Mouse (Mus musculus): ENCODE measurements around the gene Myo19.
"Not testable (repeated sequence)": the region's sequence is repeated elsewhere in the genome, so short reads cannot be mapped to it uniquely, and the experiment has no call there.

Gene Myo19

GRCm38 (mm10) chr11:84879772-84880464 is at the start of gene Myo19, which contains the start of gene Pigw:
Myo19 (plus strand) TSS chr11:84880148.
Pigw (minus strand) TSS chr11:84880285.
- DNase-seq, result peak; percentile 83 to 93

GRCm38 (mm10) chr11:84839330-84839729 is 40.6 kb upstream of the Myo19 start:
- no peak for DNase-seq

GRCm38 (mm10) chr11:84846741-84847474 is 33.0 kb upstream of the Myo19 start:
- no peak for DNase-seq

GRCm38 (mm10) chr11:84847475-84848090 is 32.4 kb upstream of the Myo19 start:
- no peak for DNase-seq

- no peak for DNase-seq
Measured at GRCm38 (mm10) chr11:84855285-84855684, 24.7 kb upstream of the Myo19 start.

GRCm38 (mm10) chr11:84865268-84865667 is 14.7 kb upstream of the Myo19 start:
- DNase-seq, result peak; percentile 45 to 54

- DNase-seq, result no peak
Measured at GRCm38 (mm10) chr11:84867586-84867985, 12.4 kb upstream of the Myo19 start.

- no peak for DNase-seq
Measured at GRCm38 (mm10) chr11:84868786-84869259, 11.1 kb upstream of the Myo19 start.

- DNase-seq, result peak; percentile 93 to 98
Measured at GRCm38 (mm10) chr11:84869537-84870232, 10.3 kb upstream of the Myo19 start.

GRCm38 (mm10) chr11:84870337-84871043 is 9.5 kb upstream of the Myo19 start, which contains the start of gene Ggnbp2:
Ggnbp2 (minus strand) TSS chr11:84870817.
- peak; percentile 93 to 97 for DNase-seq

- DNase-seq, result peak in 1 of 2 experiments; percentile 54
Measured at GRCm38 (mm10) chr11:84871046-84871445, 8.9 kb upstream of the Myo19 start.

GRCm38 (mm10) chr11:84871548-84872069 is 8.3 kb upstream of the Myo19 start:
- no peak for DNase-seq

GRCm38 (mm10) chr11:84873042-84873833 is 6.7 kb upstream of the Myo19 start:
- DNase-seq, result no peak

- DNase-seq, result not testable (repeated sequence)
Measured at GRCm38 (mm10) chr11:84876020-84876419, 3.9 kb upstream of the Myo19 start.

- DNase-seq, result no peak
Measured at GRCm38 (mm10) chr11:84879007-84879771, 759 bp upstream of the Myo19 start.

- peak; percentile 76 to 86 for DNase-seq
Measured at GRCm38 (mm10) chr11:84880465-84880961, 565 bp downstream of the Myo19 start.

GRCm38 (mm10) chr11:84880971-84881370 is 1.0 kb downstream of the Myo19 start:
- no peak for DNase-seq

- DNase-seq, result no peak
Measured at GRCm38 (mm10) chr11:84882346-84882745, 2.4 kb downstream of the Myo19 start.

GRCm38 (mm10) chr11:84885238-84885637 is 5.3 kb downstream of the Myo19 start:
- DNase-seq, result no peak

GRCm38 (mm10) chr11:84886236-84886635 is 6.3 kb downstream of the Myo19 start:
- peak; percentile 32 to 81 for DNase-seq

Measured in kidney, postnatal 25 days (tissue).